ENCODE assay signal across 9 mouse cellular contexts in the genomic region with DNA sequence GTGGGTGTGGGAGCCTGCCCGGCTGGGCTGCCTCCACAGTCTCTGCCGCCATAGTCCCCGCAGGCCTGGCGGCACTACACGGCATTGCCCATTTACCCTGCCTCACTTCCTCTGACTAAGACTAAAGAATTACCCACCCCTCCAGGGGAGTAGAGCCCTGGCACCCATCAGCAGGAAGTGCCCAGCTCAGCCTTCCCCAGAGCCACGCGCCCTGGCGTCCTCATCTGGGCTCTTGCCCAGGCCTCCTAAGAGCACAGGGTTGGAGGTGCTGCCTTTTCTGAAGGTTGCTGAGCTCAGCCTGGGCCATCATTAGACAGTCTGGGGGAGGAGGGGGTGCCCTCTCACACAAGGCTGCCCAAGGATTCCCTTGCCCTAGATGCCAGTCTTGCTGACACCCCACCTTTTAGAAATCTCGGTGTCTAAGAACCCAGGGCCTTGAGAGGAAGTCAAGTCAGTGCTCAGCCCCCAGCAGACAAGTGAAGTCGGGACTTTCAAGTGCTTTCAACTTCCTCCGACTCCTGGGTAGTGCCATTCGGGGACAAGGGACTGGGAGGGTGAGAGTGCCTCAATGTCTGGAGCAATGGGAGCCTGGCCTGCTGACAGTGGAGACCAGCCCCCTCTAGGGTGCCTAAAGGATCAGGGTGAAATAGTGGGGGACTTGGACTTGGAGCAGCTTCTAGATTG. TPM values are rescaled to one million over a fixed set of nuclear protein-coding genes. Genes with fewer than 3 reads are reported as not detected.
DNase-seq lines count a peak whose midpoint lies in the region; ATAC-seq lines count a peak whose summit lies in the region.
"Had no signal": no experiment of that assay in that cellular context is flagged by ENCODE, and none has a peak within 500 bp of the region (broad histone marks: within the 10 kb centered on the region; RNA-seq: fewer than 3 reads in every experiment).

No protein-coding gene starts in this region.

- no peaks in the 10 kb centered on the region for H3K36me3 ChIP-seq in forebrain, embryonic 10.5 days (replicated peaks)
- no peaks in the 10 kb centered on the region for H3K36me3 ChIP-seq in forebrain, embryonic 13.5 days (ENCODE audit: poor library complexity, severe bottlenecking)
- H3K36me3 ChIP-seq in lung, embryonic 16.5 days (ENCODE audit: control insufficient read depth, insufficient read depth, low read length), result no peaks in the 10 kb centered on the region

- no peak for ATAC-seq in forebrain, embryonic 13.5 days
- no peak for ATAC-seq in lung, embryonic 16.5 days (ENCODE audit: low read depth)
- ATAC-seq in common myeloid progenitor, adult 5-6 weeks (replicated peaks; ENCODE audit: low read depth, poor library complexity, severe bottlenecking), result peak; percentile 72
- ATAC-seq in monocyte, adult 5-6 weeks (replicated peaks; ENCODE audit: insufficient number of reproducible peaks, low FRiP score, low TSS enrichment, poor library complexity, severe bottlenecking), result peak; percentile 73

- 92% methylated on average over 12 of the region's 12 CpGs for WGBS in forebrain, embryonic 10.5 days
- 88% methylated on average over 12 of the region's 12 CpGs for WGBS in forebrain, embryonic 13.5 days
- 66% methylated on average over 12 of the region's 12 CpGs for WGBS in lung, embryonic 16.5 days

- H3K4me1 ChIP-seq in forebrain, embryonic 10.5 days, result peaks cover 47% of the 10 kb centered on the region
- H3K4me1 ChIP-seq in forebrain, embryonic 13.5 days, result peaks cover 36% of the 10 kb centered on the region
- peaks cover 35% of the 10 kb centered on the region for H3K4me1 ChIP-seq in lung, embryonic 16.5 days (replicated peaks; ENCODE audit: control insufficient read depth, insufficient read depth, low read length)

- H3K4me3 ChIP-seq in forebrain, embryonic 10.5 days, result no peak overlapping the region
- H3K4me3 ChIP-seq in forebrain, embryonic 13.5 days, result no peak overlapping the region
- H3K4me3 ChIP-seq in lung, embryonic 16.5 days (ENCODE audit: low read length), result no peak overlapping the region
- H3K4me3 ChIP-seq: erythroblast, embryonic 14.5 days had no signal

- H3K27me3 ChIP-seq in forebrain, embryonic 10.5 days (ENCODE audit: poor library complexity, severe bottlenecking), result no peaks in the 10 kb centered on the region; the same call in 1 of the 2 replicates
- no peaks in the 10 kb centered on the region for H3K27me3 ChIP-seq in forebrain, embryonic 13.5 days
- no peaks in the 10 kb centered on the region for H3K27me3 ChIP-seq in lung, embryonic 16.5 days (ENCODE audit: control insufficient read depth, insufficient read depth, low read depth, low read length)

- H3K9me3 ChIP-seq in forebrain, embryonic 10.5 days, result no peaks in the 10 kb centered on the region
- H3K9me3 ChIP-seq in forebrain, embryonic 13.5 days (replicated peaks), result no peaks in the 10 kb centered on the region
- no peaks in the 10 kb centered on the region for H3K9me3 ChIP-seq in lung, embryonic 16.5 days (ENCODE audit: control insufficient read depth, low read length)

- DNase-seq in forebrain, embryonic 10.5 days (ENCODE audit: extremely low spot score, low spot score), result no peak
- DNase-seq in lung, adult 18-20 months, result no peak
- DNase-seq in left cerebral cortex, postnatal 36 days (ENCODE audit: low spot score in 2 of 2), result no peak
- DNase-seq in layer of hippocampus, adult 18-20 months (ENCODE audit: low spot score in 2 of 2), result no peak

- intact Hi-C loops in left cerebral cortex, postnatal 36 days (cut with DNase I), result no loop called here

- no peak overlapping the region for H3K4me2 ChIP-seq in forebrain, embryonic 13.5 days
- no peak overlapping the region for H3K4me2 ChIP-seq in lung, embryonic 16.5 days (ENCODE audit: low read depth, low read length)

- no peak overlapping the region for H3K9ac ChIP-seq in forebrain, embryonic 13.5 days
- H3K9ac ChIP-seq in lung, embryonic 16.5 days (ENCODE audit: low read length), result no peak overlapping the region

- peak overlapping the region; percentile 58 for H3K27ac ChIP-seq in forebrain, embryonic 10.5 days
- no peak overlapping the region for H3K27ac ChIP-seq in forebrain, embryonic 13.5 days
- peak overlapping the region; percentile 43 for H3K27ac ChIP-seq in lung, embryonic 16.5 days (ENCODE audit: low read length)

RNA-seq across cellular contexts. Expression of a gene that starts 17.9 kb away (rescaled TPM):
- polyA plus RNA-seq in forebrain, embryonic 10.5 days (2016; fragmentation: Nextera tagmentation; extraction: Ambion mirVana), result 17.6 and 18.9 TPM in 2 replicates
- polyA plus RNA-seq in forebrain, embryonic 13.5 days (2015; fragmentation: Nextera tagmentation; extraction: Ambion mirVana), result 7.1 and 8.7 TPM in 2 replicates
- polyA plus RNA-seq in lung, embryonic 16.5 days (2015; fragmentation: Nextera tagmentation; extraction: Ambion mirVana), result 12.9 and 13.7 TPM in 2 replicates
- 10.1 and 23.6 TPM in 2 replicates for total RNA-seq in common myeloid progenitor, adult 5-6 weeks (2017)
- 8.7 to 21.2 TPM (median 12.2 TPM) in 3 replicates for total RNA-seq in monocyte, adult 5-6 weeks (2017)
- total RNA-seq in left cerebral cortex, postnatal 36 days (2021), result 100 to 1,000 TPM; 103 to 118 TPM
- total RNA-seq in layer of hippocampus, adult 18-20 months (2021), result 10 to 100 TPM; 93.0 to 94.6 TPM

RNA-seq across cellular contexts. Expression of a gene that starts 42.9 kb away (rescaled TPM):
- polyA plus RNA-seq in forebrain, embryonic 10.5 days (2016; fragmentation: Nextera tagmentation; extraction: Ambion mirVana), result 1,043 and 1,081 TPM in 2 replicates
- 793 and 845 TPM in 2 replicates for polyA plus RNA-seq in forebrain, embryonic 13.5 days (2015; fragmentation: Nextera tagmentation; extraction: Ambion mirVana)
- 951 and 977 TPM in 2 replicates for polyA plus RNA-seq in lung, embryonic 16.5 days (2015; fragmentation: Nextera tagmentation; extraction: Ambion mirVana)
- 1,609 and 1,977 TPM in 2 replicates for total RNA-seq in common myeloid progenitor, adult 5-6 weeks (2017)
- total RNA-seq in monocyte, adult 5-6 weeks (2017), result 521 to 617 TPM (median 563 TPM) in 3 replicates
- total RNA-seq in left cerebral cortex, postnatal 36 days (2021), result 100 to 1,000 TPM; 278 to 331 TPM
- total RNA-seq in layer of hippocampus, adult 18-20 months (2021), result 100 to 1,000 TPM; 274 to 289 TPM

RNA-seq across cellular contexts. Expression of a gene that starts 51.8 kb away (rescaled TPM):
- polyA plus RNA-seq in forebrain, embryonic 10.5 days (2016; fragmentation: Nextera tagmentation; extraction: Ambion mirVana), result 45.6 and 51.3 TPM in 2 replicates
- 35.8 and 42.2 TPM in 2 replicates for polyA plus RNA-seq in forebrain, embryonic 13.5 days (2015; fragmentation: Nextera tagmentation; extraction: Ambion mirVana)
- 25.0 and 29.7 TPM in 2 replicates for polyA plus RNA-seq in lung, embryonic 16.5 days (2015; fragmentation: Nextera tagmentation; extraction: Ambion mirVana)
- 23.8 and 30.1 TPM in 2 replicates for total RNA-seq in common myeloid progenitor, adult 5-6 weeks (2017)
- 2.8 to 9.5 TPM (median 5.4 TPM) in 3 replicates for total RNA-seq in monocyte, adult 5-6 weeks (2017)
- total RNA-seq in left cerebral cortex, postnatal 36 days (2021), result 10 to 100 TPM; 15.4 to 16.0 TPM
- total RNA-seq in layer of hippocampus, adult 18-20 months (2021), result 10 to 100 TPM; 14.3 to 16.8 TPM

Comparison
In these comparisons a context has a peak if more than half of its experiments do, and no peak if none do; other contexts are left out.
1. ATAC-seq: peak in common myeloid progenitor, adult 5-6 weeks (single experiment) and monocyte, adult 5-6 weeks (single experiment); none in forebrain, embryonic 13.5 days (single experiment) and lung, embryonic 16.5 days (single experiment).